Mouse (Mus musculus): ENCODE measurements around the gene Rad51ap1.

GRCm38 (mm10) chr6:126938853-126939486 is 417 bp downstream of the Rad51ap1 start:
- TF ChIP-seq CTCF (IDR thresholded peaks at IDR 0.05; ENCODE audit: low read depth, low read length) (no peak), POLR2A (IDR thresholded peaks at IDR 0.05; ENCODE audit: extremely low read depth, insufficient read depth, low read length) (no peak)
